Mouse (Mus musculus) adrenal gland, postnatal 36 days (tissue): ENCODE measurements around the gene Glis2. TPM values are rescaled to one million over a fixed set of nuclear protein-coding genes. Genes with fewer than 3 reads are reported as not detected.
A peak's percentile ranks its signal among the peaks of the same experiment; 100 is the strongest.

Experiments
- DNase-seq, 2 experiments: peaks; one replicate each; pipeline ENCODE4 v3.0.0; 2021; ENCODE audit warnings: mixed read lengths in 1 of 2
- total RNA-seq, 2 experiments: library from RNA; stranded (reverse); gene quantifications; 2 replicates each; pipeline ENCODE4 v1.2.3; 2021

Glis2 gene
- total RNA-seq, 2 experiments from 2014 or later, result 19.9 to 20.1 TPM

- DNase-seq, result peak; percentile 93
Measured at GRCm38 (mm10) chr16:4639831-4640237, 45.3 kb downstream of the Glis2 start, which contains the start of the genes Vasn and Dnaja3. Gene Vasn, plus strand, starts transcription at chr16:4639941. Gene Dnaja3, plus strand, starts transcription at chr16:4639989.

GRCm38 (mm10) chr16:4640267-4641005, 45.9 kb downstream of the Glis2 start:
- DNase-seq, result peak in 1 of 2 experiments; percentile 35

GRCm38 (mm10) chr16:4641119-4641838, 46.8 kb downstream of the Glis2 start:
- DNase-seq, result peak in 1 of 2 experiments; percentile 34

- DNase-seq, result peak in 1 of 2 experiments; percentile 30
Measured at GRCm38 (mm10) chr16:4642190-4642589, 47.7 kb downstream of the Glis2 start.

- DNase-seq, result no peak
Measured at GRCm38 (mm10) chr16:4642937-4643336, 48.4 kb downstream of the Glis2 start.

- peak; percentile 90 to 91 for DNase-seq
Measured at GRCm38 (mm10) chr16:4643670-4644419, 49.3 kb downstream of the Glis2 start.

- DNase-seq, result no peak
Measured at GRCm38 (mm10) chr16:4645867-4646266, 51.4 kb downstream of the Glis2 start.

- DNase-seq, result no peak
Measured at GRCm38 (mm10) chr16:4646831-4647230, 52.3 kb downstream of the Glis2 start.

- peak; percentile 61 to 74 for DNase-seq
Measured at GRCm38 (mm10) chr16:4647651-4648141, 53.2 kb downstream of the Glis2 start.

GRCm38 (mm10) chr16:4648416-4649023, 54.0 kb downstream of the Glis2 start:
- DNase-seq, result no peak

GRCm38 (mm10) chr16:4649211-4649610, 54.7 kb downstream of the Glis2 start:
- no peak for DNase-seq

GRCm38 (mm10) chr16:4649692-4650091, 55.2 kb downstream of the Glis2 start:
- no peak for DNase-seq

- DNase-seq, result no peak
Measured at GRCm38 (mm10) chr16:4650161-4650560, 55.6 kb downstream of the Glis2 start.

GRCm38 (mm10) chr16:4651081-4651480, 56.6 kb downstream of the Glis2 start:
- DNase-seq, result no peak

- DNase-seq, result no peak
Measured at GRCm38 (mm10) chr16:4651624-4652023, 57.1 kb downstream of the Glis2 start.

GRCm38 (mm10) chr16:4652707-4653416, 58.3 kb downstream of the Glis2 start:
- no peak for DNase-seq

- no peak for DNase-seq
Measured at GRCm38 (mm10) chr16:4654706-4655105, 60.2 kb downstream of the Glis2 start.

- peak; percentile 39 to 62 for DNase-seq
Measured at GRCm38 (mm10) chr16:4655251-4655734, 60.8 kb downstream of the Glis2 start.

- no peak for DNase-seq
Measured at GRCm38 (mm10) chr16:4655764-4656570, 61.5 kb downstream of the Glis2 start.

- no peak for DNase-seq
Measured at GRCm38 (mm10) chr16:4656571-4657081, 62.1 kb downstream of the Glis2 start.
